Mouse (Mus musculus) small intestine, adult 2 months (tissue): Measurements from ENCODE around the gene 9930021J03Rik. TPM values are rescaled to one million over a fixed set of nuclear protein-coding genes. Genes with fewer than 3 reads are reported as not detected.

Experiments used
- H3K27ac ChIP-seq: fragments of 200-500 bp; 2 replicates; pipeline ENCODE4 v1.5.1; 2012; ENCODE audit warnings: low read depth, low read length, control low read depth, inconsistent platforms; ENCODE audit not compliant: insufficient read depth
- H3K27me3 ChIP-seq: fragments of 200-500 bp; 2 replicates; pipeline ENCODE4 v1.6.1; 2012; ENCODE audit warnings: mild to moderate bottlenecking, moderate library complexity, low read length, inconsistent platforms; ENCODE audit not compliant: control insufficient read depth, insufficient read depth
- H3K36me3 ChIP-seq: fragments of 200-500 bp; 2 replicates; pipeline ENCODE4 v1.6.1; 2012; ENCODE audit warnings: mild to moderate bottlenecking, low read length, control low read depth, inconsistent platforms; ENCODE audit not compliant: control insufficient read depth, insufficient read depth
- H3K4me1 ChIP-seq: fragments of 200-500 bp; 2 replicates; pipeline ENCODE4 v1.6.1; 2012; ENCODE audit warnings: low read length, inconsistent platforms, mixed read lengths; ENCODE audit not compliant: control insufficient read depth, insufficient read depth, insufficient read length
- H3K4me3 ChIP-seq: fragments of 200-500 bp; 2 replicates; pipeline ENCODE4 v1.5.1; 2012; ENCODE audit warnings: low read depth, mild to moderate bottlenecking, control low read depth, inconsistent platforms, low read length, moderate library complexity
- CTCF ChIP-seq: fragments of 200-500 bp; IDR thresholded peaks from 2 replicates; pipeline ENCODE4 v1.5.1; 2012; ENCODE audit warnings: low read depth, mild to moderate bottlenecking, control low read depth, inconsistent platforms, low read length, moderate library complexity, mixed read lengths; ENCODE audit not compliant: insufficient replicate concordance, insufficient read length; ENCODE audit errors: extremely low read depth
- POLR2A ChIP-seq: fragments of 200-500 bp; IDR thresholded peaks from 2 replicates; pipeline ENCODE4 v1.6.1; 2012; ENCODE audit warnings: low read depth, mild to moderate bottlenecking, control low read depth, inconsistent platforms, low read length, moderate library complexity
- WGBS: fragments of 180-500 bp; shearing (Covaris S2); methylation state at CpG from one replicate; pipeline ENCODE4 v1.1.7; 2018; 5-methylcytosine and 5-hydroxymethylcytosine counted together
- polyA plus RNA-seq: library from polyadenylated mRNA; depleted of rRNA; stranded (reverse); fragments of >200 nt; gene quantifications from 2 replicates; pipeline ENCODE4 v1.2.3, GENCODE M21; 2012

Gene 9930021J03Rik
- polyA plus RNA-seq, 1 experiment, result 2.8 TPM

DNA sequence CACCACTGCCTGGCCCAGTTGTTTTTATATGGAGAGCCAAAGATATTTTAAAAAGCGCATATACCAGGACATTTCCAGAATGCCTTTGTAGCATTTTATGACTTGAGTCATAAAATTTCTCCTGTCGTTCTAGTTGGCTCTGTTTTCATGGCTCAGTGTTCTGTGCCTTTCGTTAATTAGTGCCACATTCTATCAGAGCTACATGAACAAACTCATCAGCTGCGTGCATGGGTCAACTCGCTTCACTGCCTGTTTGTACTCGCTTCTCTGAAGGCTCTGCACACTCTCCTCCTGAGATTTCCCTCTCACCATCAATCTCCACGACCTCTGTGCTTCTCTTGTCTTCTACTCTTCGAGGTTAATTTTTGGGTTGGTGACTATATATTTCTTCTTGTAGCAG is 37.2 kb upstream of the 9930021J03Rik start:
- H3K27ac ChIP-seq, result no peak overlapping the region
- TF ChIP-seq POLR2A (no peak), CTCF (no peak)
- no peaks in the 10 kb centered on the region for H3K36me3 ChIP-seq
- H3K4me3 ChIP-seq, result no peak overlapping the region
- WGBS, result 39% methylated on average over 8 of the region's 8 CpGs
- H3K27me3 ChIP-seq, result no peaks in the 10 kb centered on the region
- H3K4me1 ChIP-seq, result no peaks in the 10 kb centered on the region

DNA sequence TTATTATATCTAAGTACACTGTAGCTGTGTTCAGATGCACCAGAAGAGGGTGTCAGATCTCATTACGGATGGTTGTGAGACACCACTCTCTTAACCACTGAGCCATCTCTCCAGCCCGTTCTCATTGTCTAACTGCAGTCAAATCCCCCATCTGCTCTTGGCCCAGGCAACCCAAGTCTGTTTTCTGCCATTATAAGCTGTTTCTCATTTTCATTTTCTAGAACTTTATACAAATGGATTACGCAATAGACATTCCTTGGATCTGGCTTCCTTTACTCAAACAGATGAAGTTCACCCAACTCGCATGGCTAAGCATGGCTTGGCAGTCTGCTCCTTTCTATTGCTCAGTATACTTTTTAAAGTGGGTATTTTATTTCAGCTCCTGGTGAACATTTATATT is 34.9 kb upstream of the 9930021J03Rik start:
- TF ChIP-seq CTCF (no peak), POLR2A (no peak)
- Histone ChIP-seq H3K4me1 (no peaks in the 10 kb centered on the region; the same call in 1 of the 2 replicates), H3K4me3 (no peak overlapping the region), H3K27me3 (no peaks in the 10 kb centered on the region), H3K27ac (no peak overlapping the region), H3K36me3 (no peaks in the 10 kb centered on the region)
- 86% methylated on average over 4 of the region's 4 CpGs for WGBS

DNA sequence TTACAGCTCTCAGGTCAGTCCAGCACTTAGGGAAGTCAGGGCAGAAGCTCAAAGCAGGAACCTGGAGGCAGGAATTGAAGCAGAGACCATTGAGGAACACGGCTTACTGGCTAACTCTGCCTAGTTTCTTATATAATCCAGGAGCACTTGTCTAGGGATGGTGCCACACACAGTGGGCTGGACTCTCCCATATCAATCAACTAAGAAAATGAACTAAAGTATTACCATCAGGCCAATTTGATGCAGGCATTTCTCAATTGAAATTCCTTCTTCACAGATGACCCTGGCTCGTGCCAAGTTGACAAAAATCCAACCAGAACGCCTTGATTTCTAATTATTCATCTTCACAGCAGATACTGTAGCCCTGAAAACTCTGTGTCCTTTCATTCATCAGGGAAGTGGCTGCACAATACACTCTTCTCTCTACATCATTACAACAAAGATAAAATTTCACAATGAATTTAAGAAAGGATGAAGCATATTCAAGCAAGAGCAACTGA is 32.9 kb upstream of the 9930021J03Rik start:
- Histone ChIP-seq H3K36me3 (no peaks in the 10 kb centered on the region), H3K27ac (no peak overlapping the region), H3K4me1 (no peaks in the 10 kb centered on the region; the same call in 1 of the 2 replicates), H3K27me3 (no peaks in the 10 kb centered on the region), H3K4me3 (no peak overlapping the region)
- 84% methylated on average over 3 of the region's 3 CpGs for WGBS
- TF ChIP-seq CTCF (no peak), POLR2A (no peak)

DNA sequence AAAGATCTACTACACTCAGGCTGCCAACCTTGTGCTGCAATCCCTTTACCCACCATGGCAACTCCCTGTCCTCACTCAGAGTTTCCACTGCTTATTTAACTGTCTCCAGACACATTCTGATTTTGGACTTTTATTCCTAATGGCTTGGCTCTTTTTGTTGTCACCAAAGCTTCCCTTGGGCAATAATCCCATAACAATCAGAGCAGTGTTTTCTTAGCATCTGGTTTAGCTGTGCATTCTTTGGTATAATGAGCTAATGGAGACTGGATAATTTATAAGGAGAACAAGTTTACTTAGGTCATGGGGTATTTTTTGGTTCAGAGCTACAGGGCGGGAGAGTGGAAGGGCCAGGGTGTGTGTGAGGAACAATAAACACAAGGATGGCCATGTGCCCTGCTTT is 32.4 kb upstream of the 9930021J03Rik start:
- no peaks in the 10 kb centered on the region; the same call in 1 of the 2 replicates for H3K4me1 ChIP-seq
- WGBS, result 83% methylated on average over 1 of the region's 1 CpGs
- H3K27ac ChIP-seq, result no peak overlapping the region
- no peaks in the 10 kb centered on the region for H3K36me3 ChIP-seq
- TF ChIP-seq POLR2A (no peak), CTCF (no peak)
- H3K4me3 ChIP-seq, result no peak overlapping the region
- H3K27me3 ChIP-seq, result no peaks in the 10 kb centered on the region

DNA sequence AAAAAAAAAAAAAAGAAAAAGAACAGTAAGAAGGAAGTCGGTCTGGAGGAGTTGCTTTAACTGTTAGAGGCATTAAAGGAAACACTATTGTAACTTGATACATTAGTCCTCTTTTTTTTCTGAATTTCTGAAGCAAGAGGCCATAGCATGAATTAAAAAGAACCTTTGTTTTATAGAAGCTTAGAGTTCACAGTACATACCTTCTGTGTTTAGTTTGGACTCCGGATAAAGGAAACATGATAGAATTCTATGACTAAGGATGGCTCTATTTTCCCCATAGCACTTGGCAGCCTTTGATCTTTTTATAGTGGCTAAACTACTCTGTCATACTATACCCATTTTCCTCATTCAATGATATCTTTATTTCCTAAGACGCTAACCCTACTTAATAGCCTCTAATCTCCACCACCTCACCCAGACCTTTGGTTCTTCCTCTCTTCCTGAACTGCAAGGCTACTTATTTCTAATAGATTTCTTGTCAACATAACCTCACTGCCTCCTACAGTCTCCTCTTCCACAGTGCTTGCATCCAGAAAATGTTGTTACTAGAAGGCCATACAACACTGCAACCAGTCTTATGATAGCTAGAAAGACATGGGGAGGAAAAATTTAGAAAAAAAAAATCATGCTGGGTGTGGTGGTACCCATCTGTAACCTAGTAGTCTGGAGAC is 29.7 kb upstream of the 9930021J03Rik start:
- H3K4me1 ChIP-seq, result no peaks in the 10 kb centered on the region; the same call in 1 of the 2 replicates
- TF ChIP-seq CTCF, result no peak
- no peak for TF ChIP-seq POLR2A
- H3K36me3 ChIP-seq, result no peaks in the 10 kb centered on the region
- H3K27me3 ChIP-seq, result no peaks in the 10 kb centered on the region
- no peak overlapping the region for H3K27ac ChIP-seq
- no peak overlapping the region for H3K4me3 ChIP-seq
- 21% methylated on average over 3 of the region's 3 CpGs for WGBS

DNA sequence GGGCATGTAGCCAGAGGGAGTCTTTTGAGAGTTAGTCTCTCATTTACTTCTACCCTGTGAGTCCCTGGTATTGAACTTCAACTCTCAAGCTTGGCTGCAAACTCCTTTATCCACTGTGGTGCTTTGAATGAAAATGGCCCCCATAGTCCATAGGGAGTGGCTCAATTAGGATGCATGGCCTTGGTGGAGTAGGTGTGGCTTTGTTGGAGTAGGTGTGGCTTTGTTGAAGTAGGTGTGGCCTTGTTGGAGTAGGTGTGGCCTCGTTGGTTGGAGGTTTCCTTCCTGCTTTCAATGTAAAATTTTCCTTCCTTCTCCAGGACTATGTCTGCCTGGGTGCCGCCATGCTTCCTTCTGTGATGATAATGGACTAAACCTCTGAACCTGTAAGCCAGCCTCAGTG is 25.1 kb upstream of the 9930021J03Rik start:
- WGBS, result 61% methylated on average over 2 of the region's 2 CpGs
- H3K4me1 ChIP-seq, result no peaks in the 10 kb centered on the region
- TF ChIP-seq CTCF (no peak), POLR2A (no peak)
- H3K27ac ChIP-seq, result no peak overlapping the region
- H3K27me3 ChIP-seq, result no peaks in the 10 kb centered on the region
- no peaks in the 10 kb centered on the region for H3K36me3 ChIP-seq
- no peak overlapping the region for H3K4me3 ChIP-seq

DNA sequence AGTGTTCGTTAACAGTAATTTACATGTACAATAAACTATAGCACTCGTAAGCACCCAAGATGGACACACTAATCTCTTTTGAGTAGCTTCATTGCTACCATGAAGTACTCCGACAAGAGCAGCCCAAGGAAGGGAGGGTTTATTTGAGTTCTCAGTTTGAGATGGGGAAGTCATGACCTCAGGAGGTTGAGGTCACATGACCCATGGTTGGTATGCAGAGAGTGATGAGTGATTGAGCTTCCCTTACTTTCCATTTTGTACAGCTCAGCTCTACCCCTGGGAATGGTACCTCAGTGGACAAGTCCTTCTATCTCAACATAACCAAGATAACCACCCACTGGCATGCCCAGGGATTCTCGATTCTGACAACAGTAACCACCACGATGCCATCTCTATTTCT is 22.8 kb upstream of the 9930021J03Rik start:
- H3K27me3 ChIP-seq, result no peaks in the 10 kb centered on the region
- peaks cover 5% of the 10 kb centered on the region; the same call in 1 of the 2 replicates for H3K4me1 ChIP-seq
- no peak overlapping the region for H3K4me3 ChIP-seq
- H3K27ac ChIP-seq, result no peak overlapping the region
- 77% methylated on average over 5 of the region's 5 CpGs for WGBS
- no peaks in the 10 kb centered on the region for H3K36me3 ChIP-seq
- TF ChIP-seq POLR2A (no peak), CTCF (no peak)
